Mouse (Mus musculus) megakaryocyte, embryonic 14.5 days (primary cell): ENCODE results near the gene Adra2b.

Source experiments
- FLI1 ChIP-seq: IDR thresholded peaks from 2 replicates; pipeline ENCODE4 v1.6.1; 2012; ENCODE audit warnings: low read length, inconsistent platforms, mixed read lengths
- GATA1 ChIP-seq: IDR thresholded peaks from 3 replicates; pipeline ENCODE4 v1.6.1; 2012; ENCODE audit warnings: mixed read lengths, low read length, inconsistent platforms, borderline replicate concordance

GRCm38 (mm10) chr2:127363696-127364095, 688 bp downstream of the Adra2b start:
- TF ChIP-seq FLI1 (no peak), GATA1 (no peak)
